ENCODE assay signal across 7 mouse cellular contexts in genomic region chr19:50678946-50679345, GRCm38 (mm10). TPM values are rescaled to one million over a fixed set of nuclear protein-coding genes. Genes with fewer than 3 reads are reported as not detected.
DNase-seq lines count a peak whose midpoint lies in the region; ATAC-seq and TF ChIP-seq lines count a peak whose summit lies in the region.

No protein-coding gene starts in this region.

- DNase-seq in lung, embryonic 14.5 days = no peak
- no peak for DNase-seq in lung, postnatal 36 days
- no peak for DNase-seq in forebrain, embryonic 14.5 days (ENCODE audit: low spot score)
- DNase-seq in layer of hippocampus, adult 9-11 months = no peak
- no peak for DNase-seq in cerebellum, adult 11 months

- 0% methylated on average over 2 of the region's 2 CpGs for WGBS in lung, embryonic 14.5 days
- WGBS in forebrain, embryonic 14.5 days = 0% methylated on average over 2 of the region's 2 CpGs
- WGBS in limb, embryonic 12.5 days = 0% methylated on average over 2 of the region's 2 CpGs
- 0% methylated on average over 2 of the region's 2 CpGs for WGBS in olfactory bulb, adult 2 months

- H3K4me3 ChIP-seq in lung, embryonic 14.5 days (ENCODE audit: low read depth, low read length) = peak overlapping the region; percentile 56
- H3K4me3 ChIP-seq in forebrain, embryonic 14.5 days (ENCODE audit: low read depth, low read length) = peak overlapping the region; percentile 67
- peak overlapping the region; percentile 56 for H3K4me3 ChIP-seq in limb, embryonic 12.5 days (replicated peaks)
- peak overlapping the region; percentile 71 for H3K4me3 ChIP-seq in olfactory bulb, adult 2 months (ENCODE audit: insufficient read depth, low read depth, low read length)

- H3K4me2 ChIP-seq in lung, embryonic 14.5 days = peak overlapping the region; percentile 98
- H3K4me2 ChIP-seq in forebrain, embryonic 14.5 days (ENCODE audit: low read length) = peak overlapping the region; percentile 96
- peak overlapping the region; percentile 98 for H3K4me2 ChIP-seq in limb, embryonic 12.5 days

- H3K9me3 ChIP-seq in lung, embryonic 14.5 days (ENCODE audit: low read depth, low read length) = no peaks in the 10 kb centered on the region
- H3K9me3 ChIP-seq in forebrain, embryonic 14.5 days (replicated peaks; ENCODE audit: control insufficient read depth, low read length) = no peaks in the 10 kb centered on the region
- no peaks in the 10 kb centered on the region for H3K9me3 ChIP-seq in limb, embryonic 12.5 days

- no peak for TF ChIP-seq POLR2A in olfactory bulb, adult 2 months (IDR thresholded peaks at IDR 0.05; ENCODE audit: insufficient read depth, low read depth, low read length)

- no peak for TF ChIP-seq CTCF in lung, embryonic 14.5 days (IDR thresholded peaks at IDR 0.05; ENCODE audit: low read depth)
- no peak for TF ChIP-seq CTCF in olfactory bulb, adult 2 months (IDR thresholded peaks at IDR 0.05; ENCODE audit: insufficient read depth, low read depth, low read length)

- no peaks in the 10 kb centered on the region for H3K36me3 ChIP-seq in lung, embryonic 14.5 days (ENCODE audit: insufficient read depth)
- no peaks in the 10 kb centered on the region for H3K36me3 ChIP-seq in forebrain, embryonic 14.5 days (ENCODE audit: control insufficient read depth, insufficient read depth, low read length)
- no peaks in the 10 kb centered on the region for H3K36me3 ChIP-seq in limb, embryonic 12.5 days

- peaks cover 19% of the 10 kb centered on the region for H3K27me3 ChIP-seq in lung, embryonic 14.5 days (ENCODE audit: insufficient read depth, low read length)
- H3K27me3 ChIP-seq in forebrain, embryonic 14.5 days (replicated peaks; ENCODE audit: control insufficient read depth, insufficient read depth, low read length) = no peaks in the 10 kb centered on the region
- peaks cover 51% of the 10 kb centered on the region for H3K27me3 ChIP-seq in limb, embryonic 12.5 days

- H3K9ac ChIP-seq in lung, embryonic 14.5 days = peak overlapping the region; percentile 48
- H3K9ac ChIP-seq in forebrain, embryonic 14.5 days (ENCODE audit: low read length) = peak overlapping the region; percentile 70
- peak overlapping the region; percentile 47; the same call in 1 of the 2 replicates for H3K9ac ChIP-seq in limb, embryonic 12.5 days (replicated peaks)

- peak; percentile 39; the same call in 1 of the 2 replicates for ATAC-seq in lung, embryonic 14.5 days (ENCODE audit: insufficient read depth)
- peak; percentile 32 for ATAC-seq in forebrain, embryonic 14.5 days
- no peak for ATAC-seq in limb, embryonic 12.5 days (ENCODE audit: insufficient number of reproducible peaks, insufficient read depth, low FRiP score, low TSS enrichment, low read depth)

- no peaks in the 10 kb centered on the region for H3K4me1 ChIP-seq in lung, embryonic 14.5 days (ENCODE audit: insufficient read depth)
- peaks cover 2% of the 10 kb centered on the region; the same call in 1 of the 2 replicates for H3K4me1 ChIP-seq in forebrain, embryonic 14.5 days (ENCODE audit: control insufficient read depth, insufficient read depth, low read length)
- H3K4me1 ChIP-seq in limb, embryonic 12.5 days (replicated peaks) = peaks cover 6% of the 10 kb centered on the region; the same call in 1 of the 2 replicates
- H3K4me1 ChIP-seq in olfactory bulb, adult 2 months (ENCODE audit: control insufficient read depth, insufficient read depth, low read length) = peaks cover 8% of the 10 kb centered on the region; the same call in 1 of the 2 replicates

- H3K27ac ChIP-seq in lung, embryonic 14.5 days (ENCODE audit: low read depth) = no peak overlapping the region
- H3K27ac ChIP-seq in forebrain, embryonic 14.5 days (ENCODE audit: low read depth, low read length) = 0 out of 2 replicates have a peak overlapping the region, but pooled peaks have one; percentile 46
- H3K27ac ChIP-seq in limb, embryonic 12.5 days = no peak overlapping the region
- no peak overlapping the region for H3K27ac ChIP-seq in olfactory bulb, adult 2 months (ENCODE audit: insufficient read depth, low read depth, low read length)

RNA-seq across cellular contexts. Expression of gene Sorcs1, which starts 0.5 kb away (rescaled TPM):
- polyA plus RNA-seq in lung, embryonic 14.5 days (2014; fragmentation: Nextera tagmentation; extraction: Ambion mirVana) = 1.4 TPM in 2 replicates
- 5.7 and 7.4 TPM in 2 replicates for polyA plus RNA-seq in forebrain, embryonic 14.5 days (2014; fragmentation: Nextera tagmentation; extraction: Ambion mirVana)
- 1.1 TPM in 2 replicates for polyA plus RNA-seq in limb, embryonic 12.5 days (2016; fragmentation: Nextera tagmentation; extraction: Ambion mirVana)
- not detected in 2 replicates for polyA plus RNA-seq in olfactory bulb, adult 2 months (2012; ENCODE audit: insufficient read depth, insufficient read length, low replicate concordance, missing spikeins)
